Mouse (Mus musculus) spleen, adult 2 months (tissue): ENCODE measurements around the gene E130308A19Rik.

Experiments
- CTCF ChIP-seq: fragments of 200-500 bp; IDR thresholded peaks from 2 replicates; pipeline ENCODE4 v1.5.1; 2011; ENCODE audit warnings: mild to moderate bottlenecking, inconsistent platforms; ENCODE audit not compliant: insufficient read depth, insufficient read length, insufficient replicate concordance; ENCODE audit errors: extremely low read depth
- POLR2A ChIP-seq: fragments of 200-500 bp; IDR thresholded peaks from 2 replicates; pipeline ENCODE4 v1.6.1; 2011; ENCODE audit warnings: low read depth, low read length, inconsistent platforms

DNA sequence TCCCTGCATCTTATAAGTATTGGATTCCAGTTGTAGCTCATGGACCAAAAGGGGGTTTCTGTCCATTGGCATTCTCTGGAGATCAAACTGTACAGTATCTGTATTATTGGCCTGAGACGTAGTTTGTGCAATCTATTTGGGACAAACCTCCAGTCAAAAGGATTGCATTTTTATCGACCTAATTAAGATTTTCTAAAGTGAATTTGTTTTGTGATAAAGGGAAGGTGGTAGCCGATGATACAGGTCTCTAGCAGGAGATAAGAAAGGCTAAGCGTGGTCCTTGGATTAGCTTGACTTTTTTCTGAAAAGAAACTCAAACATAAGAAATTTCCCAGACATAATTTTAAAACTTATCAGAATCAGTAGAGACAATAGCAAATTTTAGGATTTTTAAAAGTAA lies 99.6 kb downstream of the E130308A19Rik start:
- TF ChIP-seq POLR2A (no peak), CTCF (no peak)
